Mouse (Mus musculus): ENCODE data around the gene Naa38.
A peak's percentile ranks its signal among the peaks of the same experiment; 100 is the strongest.

Naa38 gene

GRCm38 (mm10) chr11:69415327-69415667 lies 20.0 kb downstream of the Naa38 start:
- DNase-seq = peak; percentile 77 to 82

- DNase-seq = peak; percentile 62 to 76
Measured at GRCm38 (mm10) chr11:69415668-69416451, 20.6 kb downstream of the Naa38 start.

GRCm38 (mm10) chr11:69416509-69416908 lies 21.2 kb downstream of the Naa38 start:
- DNase-seq = no peak

GRCm38 (mm10) chr11:69416921-69417448 lies 21.7 kb downstream of the Naa38 start:
- no peak for DNase-seq

- peak; percentile 95 to 96 for DNase-seq
Measured at GRCm38 (mm10) chr11:69417449-69418384, 22.4 kb downstream of the Naa38 start.

- DNase-seq = peak; percentile 89 to 97
Measured at GRCm38 (mm10) chr11:69418481-69419442, 23.5 kb downstream of the Naa38 start.

- DNase-seq = peak in 1 of 2 experiments; percentile 49
Measured at GRCm38 (mm10) chr11:69419443-69419812, 24.1 kb downstream of the Naa38 start.

- DNase-seq = peak in 1 of 2 experiments; percentile 51
Measured at GRCm38 (mm10) chr11:69419813-69420553, 24.7 kb downstream of the Naa38 start.

- no peak for DNase-seq
Measured at GRCm38 (mm10) chr11:69420554-69421000, 25.3 kb downstream of the Naa38 start.

- DNase-seq = no peak
Measured at GRCm38 (mm10) chr11:69421131-69421977, 26.1 kb downstream of the Naa38 start.

GRCm38 (mm10) chr11:69422842-69423241 lies 27.6 kb downstream of the Naa38 start:
- no peak for DNase-seq

- DNase-seq = no peak
Measured at GRCm38 (mm10) chr11:69423885-69424284, 28.6 kb downstream of the Naa38 start.

- DNase-seq = no peak
Measured at GRCm38 (mm10) chr11:69426246-69426645, 31.0 kb downstream of the Naa38 start.

- DNase-seq = peak in 1 of 2 experiments; percentile 21
Measured at GRCm38 (mm10) chr11:69428751-69429150, 33.5 kb downstream of the Naa38 start.

GRCm38 (mm10) chr11:69429313-69429712 lies 34.0 kb downstream of the Naa38 start:
- peak in 1 of 2 experiments; percentile 15 for DNase-seq

GRCm38 (mm10) chr11:69430631-69431030 lies 35.3 kb downstream of the Naa38 start:
- no peak for DNase-seq

- peak; percentile 83 to 89 for DNase-seq
Measured at GRCm38 (mm10) chr11:69431829-69432639, 36.7 kb downstream of the Naa38 start.

- no peak for DNase-seq
Measured at GRCm38 (mm10) chr11:69432640-69432982, 37.3 kb downstream of the Naa38 start.

GRCm38 (mm10) chr11:69433189-69433588 lies 37.9 kb downstream of the Naa38 start:
- DNase-seq = no peak

GRCm38 (mm10) chr11:69437291-69437690 lies 42.0 kb downstream of the Naa38 start:
- no peak for DNase-seq
